ENCODE assay signal across 8 mouse cellular contexts in the genomic region with DNA sequence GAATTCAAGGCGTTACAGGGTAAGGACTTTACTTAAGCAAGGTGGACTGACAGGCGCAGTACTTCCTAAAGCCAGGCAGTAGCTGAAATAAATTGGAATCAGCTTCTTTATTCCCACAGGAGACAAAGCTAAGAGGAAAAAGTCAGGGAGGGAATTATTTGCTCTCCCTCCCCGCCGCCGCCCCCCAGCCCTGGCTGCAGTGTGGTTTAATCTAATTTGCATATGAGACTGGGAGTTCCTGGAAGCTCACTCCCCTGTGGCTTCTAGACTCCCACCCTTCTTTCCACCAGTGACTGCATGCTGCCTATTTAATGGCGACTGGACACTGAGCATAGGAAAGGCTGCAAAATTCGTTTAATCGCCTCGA.
DNase-seq lines count a peak whose midpoint lies in the region; ATAC-seq and TF ChIP-seq lines count a peak whose summit lies in the region.

No protein-coding gene starts in this region.

- H3K4me3 ChIP-seq in embryonic facial prominence, embryonic 11.5 days (ENCODE audit: low read depth, low read length), result no peak overlapping the region
- H3K4me3 ChIP-seq in heart, embryonic 13.5 days, result peak overlapping the region; percentile 32
- peak overlapping the region; percentile 1; the same call in 1 of the 2 replicates for H3K4me3 ChIP-seq in lung, embryonic 14.5 days (ENCODE audit: low read depth, low read length)

- 34% methylated on average over 9 of the region's 9 CpGs for WGBS in embryonic facial prominence, embryonic 11.5 days
- WGBS in heart, embryonic 13.5 days, result 36% methylated on average over 9 of the region's 9 CpGs
- 43% methylated on average over 9 of the region's 9 CpGs for WGBS in lung, embryonic 14.5 days

- H3K4me1 ChIP-seq in embryonic facial prominence, embryonic 11.5 days (ENCODE audit: control insufficient read depth, insufficient read depth, low read length), result no peaks in the 10 kb centered on the region
- H3K4me1 ChIP-seq in heart, embryonic 13.5 days, result peaks cover 16% of the 10 kb centered on the region
- peaks cover 4% of the 10 kb centered on the region; the same call in 1 of the 2 replicates for H3K4me1 ChIP-seq in lung, embryonic 14.5 days (ENCODE audit: insufficient read depth)

- H3K9me3 ChIP-seq in embryonic facial prominence, embryonic 11.5 days (replicated peaks; ENCODE audit: control insufficient read depth, low read length), result no peaks in the 10 kb centered on the region
- no peaks in the 10 kb centered on the region for H3K9me3 ChIP-seq in heart, embryonic 13.5 days
- no peaks in the 10 kb centered on the region for H3K9me3 ChIP-seq in lung, embryonic 14.5 days (ENCODE audit: low read depth, low read length)

- H3K9ac ChIP-seq in embryonic facial prominence, embryonic 11.5 days (replicated peaks; ENCODE audit: low read length), result no peak overlapping the region
- H3K9ac ChIP-seq in heart, embryonic 13.5 days, result peak overlapping the region; percentile 63; the same call in 1 of the 2 replicates
- H3K9ac ChIP-seq in lung, embryonic 14.5 days, result no peak overlapping the region

- H3K36me3 ChIP-seq in embryonic facial prominence, embryonic 11.5 days (replicated peaks; ENCODE audit: control insufficient read depth, insufficient read depth, low read depth, low read length), result no peaks in the 10 kb centered on the region
- no peaks in the 10 kb centered on the region for H3K36me3 ChIP-seq in heart, embryonic 13.5 days
- no peaks in the 10 kb centered on the region for H3K36me3 ChIP-seq in lung, embryonic 14.5 days (ENCODE audit: insufficient read depth)

- ATAC-seq in embryonic facial prominence, embryonic 11.5 days (replicated peaks; ENCODE audit: insufficient number of reproducible peaks, low FRiP score, low TSS enrichment, low read depth), result no peak
- no peak for ATAC-seq in heart, embryonic 13.5 days (ENCODE audit: extremely low read depth, insufficient number of reproducible peaks, low FRiP score, low TSS enrichment)
- peak; percentile 73; the same call in 1 of the 2 replicates for ATAC-seq in lung, embryonic 14.5 days (ENCODE audit: insufficient read depth)
- ATAC-seq in monocyte, adult 5-6 weeks (replicated peaks; ENCODE audit: insufficient number of reproducible peaks, low FRiP score, low TSS enrichment, poor library complexity, severe bottlenecking), result no peak

- peak; percentile 18 to 28 for DNase-seq in layer of hippocampus, postnatal 10 days (ENCODE audit: low spot score in 2 of 2)
- no peak for DNase-seq in layer of hippocampus, adult 9-11 months
- DNase-seq in embryonic facial prominence, embryonic 11.5 days (ENCODE audit: low spot score), result peak; percentile 16
- peak; percentile 59 for DNase-seq in lung, embryonic 14.5 days
- no peak for DNase-seq in adrenal gland, postnatal 14 days
- no peak for DNase-seq in embryo, embryonic 9.5 days (ENCODE audit: extremely low spot score)

- no peak overlapping the region for H3K27ac ChIP-seq in embryonic facial prominence, embryonic 11.5 days (replicated peaks; ENCODE audit: low read depth, low read length)
- H3K27ac ChIP-seq in heart, embryonic 13.5 days (replicated peaks), result peak overlapping the region; percentile 42; the same call in 1 of the 2 replicates
- peak overlapping the region; percentile 66 for H3K27ac ChIP-seq in lung, embryonic 14.5 days (ENCODE audit: low read depth)

- H3K4me2 ChIP-seq in embryonic facial prominence, embryonic 11.5 days (ENCODE audit: low read depth, low read length), result no peak overlapping the region
- peak overlapping the region; percentile 64 for H3K4me2 ChIP-seq in heart, embryonic 13.5 days
- peak overlapping the region; percentile 48 for H3K4me2 ChIP-seq in lung, embryonic 14.5 days

- no peaks in the 10 kb centered on the region for H3K27me3 ChIP-seq in embryonic facial prominence, embryonic 11.5 days (ENCODE audit: control insufficient read depth, insufficient read depth, low read length)
- H3K27me3 ChIP-seq in heart, embryonic 13.5 days (replicated peaks), result 0 out of 2 replicates have a peak, but pooled peaks cover 3% of the 10 kb centered on the region
- no peaks in the 10 kb centered on the region for H3K27me3 ChIP-seq in lung, embryonic 14.5 days (ENCODE audit: insufficient read depth, low read length)

- no peak for TF ChIP-seq CTCF in lung, embryonic 14.5 days (IDR thresholded peaks at IDR 0.05; ENCODE audit: low read depth)

Comparison
In these comparisons a context has a peak if more than half of its experiments do, and no peak if none do; other contexts are left out.
1. DNase-seq: peak in layer of hippocampus, postnatal 10 days (2 of 2), embryonic facial prominence, embryonic 11.5 days (single experiment) and lung, embryonic 14.5 days (single experiment); none in layer of hippocampus, adult 9-11 months (single experiment), adrenal gland, postnatal 14 days (single experiment) and embryo, embryonic 9.5 days (single experiment).